Mouse (Mus musculus): ENCODE measurements around the gene Cpeb4.

GRCm38 (mm10) chr11:31899166-31899565 is 27.2 kb downstream of the Cpeb4 start:
- TF ChIP-seq CTCF (IDR thresholded peaks at IDR 0.05; ENCODE audit: extremely low read depth, insufficient read depth, low read length) (no peak), POLR2A (IDR thresholded peaks at IDR 0.05; ENCODE audit: extremely low read depth, insufficient read depth, low read length) (no peak)
